Mouse (Mus musculus) megakaryocyte-erythroid progenitor cell, adult 5-6 weeks (primary cell): ENCODE measurements around the gene Snx1. TPM values are rescaled to one million over a fixed set of nuclear protein-coding genes. Genes with fewer than 3 reads are reported as not detected.

ENCODE experiments used
- ATAC-seq: replicated peaks from 2 replicates; pipeline ENCODE4 v1.8.0; 2016; ENCODE audit warnings: mild to moderate bottlenecking, inconsistent platforms; ENCODE audit not compliant: severe bottlenecking, poor library complexity, low FRiP score, low TSS enrichment
- total RNA-seq, 2 experiments: library from RNA; stranded (forward) in 1 of 2; stranded (reverse) in 1 of 2; fragments of 200-1000, 215-1000 nt in 1 of 2; fragments of >200 nt in 1 of 2; fragmentation: Nextera tagmentation in 1 of 2; gene quantifications; 2 replicates each; pipeline ENCODE4 v1.2.3; 2014 to 2017

The Snx1 gene
- total RNA-seq (2014; fragmentation: Nextera tagmentation), result 99.7 and 107 TPM in 2 replicates
- total RNA-seq (2017), result 114 and 128 TPM in 2 replicates

DNA sequence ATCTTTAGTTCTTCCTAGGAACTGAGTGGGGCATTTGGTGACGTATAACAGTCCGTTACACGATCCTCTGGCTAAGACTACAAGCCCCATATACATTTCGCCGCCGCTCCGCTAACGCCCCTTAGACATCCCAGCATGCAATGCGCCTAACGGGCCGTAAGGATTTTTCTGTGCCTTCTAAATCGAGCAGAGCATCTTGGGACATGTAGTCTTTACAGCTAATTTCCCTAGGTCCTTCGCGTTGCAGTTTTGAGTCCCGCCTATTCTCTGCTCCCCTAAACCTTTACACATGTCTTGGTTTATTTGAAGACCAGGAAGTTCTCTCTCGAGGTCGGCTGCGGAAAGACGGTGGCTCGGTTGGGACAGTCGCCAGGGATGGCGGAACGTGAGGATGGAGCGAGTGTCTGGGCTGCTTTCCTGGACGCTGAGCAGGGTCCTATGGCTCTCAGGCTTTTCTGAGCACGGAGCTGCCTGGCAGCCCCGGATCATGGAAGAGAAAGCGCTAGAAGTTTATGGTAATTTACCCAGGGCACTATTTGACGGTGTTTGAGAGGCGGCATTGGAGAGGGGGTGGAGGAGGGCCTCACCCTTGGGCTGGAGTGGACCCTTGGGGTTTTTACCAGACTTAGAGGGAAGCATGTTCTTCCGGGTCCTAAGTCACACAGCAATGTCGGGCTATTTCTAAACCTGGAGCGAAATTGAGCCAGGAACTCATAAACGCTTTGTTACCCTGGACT lies at the start of gene Snx1, which contains the start of gene Ciao2a:
TSS of gene Snx1 (minus strand) at position 132 of the 737 bp plus-strand sequence.
TSS of gene Ciao2a (plus strand) at position 156 of the 737 bp plus-strand sequence.
- peak; percentile 74 for ATAC-seq

DNA sequence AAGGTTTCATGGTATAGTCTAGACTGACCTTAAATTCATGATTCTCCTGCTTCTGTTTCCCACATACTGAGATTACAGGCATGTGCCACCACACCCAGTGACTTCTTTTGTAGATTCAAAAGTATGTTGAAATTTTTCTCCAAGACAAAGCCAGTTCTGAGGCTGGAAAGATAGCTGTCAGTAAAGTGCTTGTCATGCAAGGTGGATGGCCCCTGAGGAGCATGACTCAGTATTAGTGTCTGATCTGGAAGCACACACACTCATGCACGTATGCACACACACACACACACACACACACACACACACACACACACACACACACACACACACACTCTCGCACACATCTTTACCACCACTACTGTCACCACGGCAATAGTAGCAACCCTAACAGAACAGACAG lies 48.6 kb upstream of the Snx1 start:
- ATAC-seq, result no peak

DNA sequence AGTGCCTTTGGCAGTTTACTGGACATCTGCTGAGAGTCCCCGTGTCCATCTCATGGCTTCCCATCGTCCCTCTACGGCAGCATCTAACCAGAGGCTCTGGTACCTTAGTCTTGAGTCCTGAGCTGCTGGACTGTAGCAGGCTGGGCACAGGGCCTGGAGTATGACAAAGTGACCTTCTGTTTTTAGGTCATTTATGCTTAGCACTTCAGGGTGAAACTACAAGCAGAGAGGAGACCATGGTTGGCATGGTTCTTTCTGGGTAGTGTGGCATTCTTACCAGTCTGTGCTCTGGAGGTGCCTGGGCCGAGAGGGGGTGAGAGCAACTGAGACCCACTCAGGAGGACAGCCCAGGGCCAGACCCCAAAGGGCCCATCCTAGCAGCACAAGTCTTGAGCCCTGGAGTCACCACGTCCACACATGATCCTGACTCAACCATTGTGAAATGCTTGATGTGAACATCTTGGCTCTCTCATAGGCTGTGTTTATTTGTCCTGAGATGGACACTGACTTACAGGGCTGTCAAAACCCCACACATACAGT lies 47.0 kb upstream of the Snx1 start:
- ATAC-seq, result no peak

DNA sequence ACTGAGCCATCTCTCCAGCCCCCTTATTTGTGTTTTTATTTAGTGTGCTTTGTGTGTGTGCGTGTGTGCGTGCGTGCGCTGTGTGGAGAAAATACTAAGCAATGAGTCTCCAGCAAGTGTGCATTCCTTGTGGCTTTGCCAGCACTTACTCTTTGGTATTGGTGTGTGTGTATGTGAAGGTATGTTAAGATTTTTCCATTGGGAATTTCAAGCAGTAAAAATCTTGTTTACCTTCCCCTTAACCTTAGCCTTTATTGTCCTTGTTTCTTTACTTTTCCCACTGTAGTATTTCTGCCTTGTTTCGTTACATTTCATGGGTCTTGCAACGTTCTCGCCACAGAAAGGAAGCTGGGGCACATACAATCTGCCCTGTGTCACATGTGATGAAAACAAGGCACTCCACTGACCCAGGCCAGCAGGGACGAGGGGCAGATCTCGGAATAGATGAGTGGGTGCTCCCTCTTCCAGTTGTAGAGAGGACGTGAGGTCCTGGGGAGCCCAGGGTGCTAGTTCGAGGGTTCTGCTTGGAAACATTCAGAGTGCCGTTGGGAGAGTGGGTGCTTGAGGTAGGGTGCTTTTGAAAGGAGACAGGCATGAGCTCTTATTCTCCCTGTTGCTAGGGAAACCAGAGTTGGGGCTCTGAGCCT lies 45.0 kb upstream of the Snx1 start:
- no peak for ATAC-seq

DNA sequence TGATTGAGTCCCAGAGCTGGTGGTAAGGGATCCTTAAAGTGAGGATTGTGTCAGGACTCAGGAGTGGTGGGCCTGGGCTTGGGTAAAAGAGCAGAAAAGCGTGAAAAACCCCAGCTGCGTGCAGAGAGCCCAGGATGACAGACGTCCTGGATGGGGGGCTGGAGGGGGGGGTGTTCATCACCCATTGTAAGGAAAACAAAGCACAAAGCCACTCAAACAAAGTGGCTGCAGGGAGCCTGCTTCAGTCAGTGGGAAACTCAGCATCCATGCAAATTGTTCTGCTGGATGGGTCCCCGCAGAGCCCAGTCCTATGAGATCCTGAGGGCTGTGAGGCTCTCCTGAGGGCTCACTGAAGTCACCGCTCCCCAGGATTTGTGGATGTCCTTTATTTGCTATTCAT lies 44.1 kb upstream of the Snx1 start:
- no peak for ATAC-seq

DNA sequence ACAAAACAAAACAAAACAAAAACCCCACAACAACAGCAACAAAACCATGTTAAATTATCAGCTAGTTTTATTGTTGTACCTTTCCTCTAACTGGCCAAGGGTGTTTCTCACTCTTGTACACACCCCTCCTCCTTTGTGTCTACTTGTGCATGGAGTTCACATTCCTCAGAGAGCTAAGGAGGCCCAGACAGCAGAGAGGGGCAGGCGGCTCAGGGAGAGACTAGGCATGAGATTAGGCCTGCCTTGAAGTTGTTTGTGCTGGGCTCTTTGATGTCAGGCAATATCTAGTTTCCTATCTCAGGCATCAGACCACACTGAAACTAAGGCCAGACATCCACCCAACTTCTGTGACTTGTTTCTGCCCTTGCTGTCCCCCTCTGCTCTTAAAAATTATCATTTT lies 41.8 kb upstream of the Snx1 start:
- ATAC-seq, result peak; percentile 69

DNA sequence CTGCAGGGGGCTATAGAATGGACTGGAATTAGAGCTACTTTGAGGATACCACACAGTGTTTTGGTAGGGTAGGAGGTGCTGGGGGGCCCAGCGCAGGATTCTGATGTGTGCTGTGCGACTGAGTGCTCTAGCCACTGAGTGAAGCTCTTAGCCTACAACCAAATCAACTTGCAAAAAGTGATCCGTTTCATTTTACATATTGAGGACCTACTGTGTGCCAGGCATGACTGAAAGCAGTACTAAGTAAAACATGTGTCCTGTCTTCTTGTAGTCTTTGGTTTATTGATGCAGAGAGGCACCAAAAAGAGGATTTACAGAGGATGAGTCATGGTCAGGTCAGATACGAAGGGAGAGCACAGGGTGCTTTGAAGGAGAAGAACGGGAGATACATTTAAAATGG lies 40.8 kb upstream of the Snx1 start:
- ATAC-seq, result no peak

DNA sequence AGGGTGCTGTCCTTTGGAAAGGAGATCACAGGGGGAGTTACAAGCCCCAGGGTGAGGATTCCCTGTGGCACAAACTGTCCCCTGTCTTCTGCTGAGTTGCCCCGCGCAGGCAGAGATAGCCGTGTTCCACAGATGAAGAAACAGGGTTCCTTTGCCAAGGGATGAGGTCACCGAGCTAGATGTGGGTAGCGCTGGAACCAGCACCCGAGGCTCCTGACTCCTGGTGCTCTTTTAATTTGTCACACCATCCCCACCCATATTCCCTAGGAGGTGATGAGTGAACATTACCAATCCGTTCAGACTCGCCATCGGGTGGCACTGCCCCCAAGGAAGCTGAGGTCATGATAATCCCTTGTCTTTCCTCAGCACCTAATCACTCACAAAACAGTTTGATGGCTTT lies 36.6 kb upstream of the Snx1 start:
- no peak for ATAC-seq

DNA sequence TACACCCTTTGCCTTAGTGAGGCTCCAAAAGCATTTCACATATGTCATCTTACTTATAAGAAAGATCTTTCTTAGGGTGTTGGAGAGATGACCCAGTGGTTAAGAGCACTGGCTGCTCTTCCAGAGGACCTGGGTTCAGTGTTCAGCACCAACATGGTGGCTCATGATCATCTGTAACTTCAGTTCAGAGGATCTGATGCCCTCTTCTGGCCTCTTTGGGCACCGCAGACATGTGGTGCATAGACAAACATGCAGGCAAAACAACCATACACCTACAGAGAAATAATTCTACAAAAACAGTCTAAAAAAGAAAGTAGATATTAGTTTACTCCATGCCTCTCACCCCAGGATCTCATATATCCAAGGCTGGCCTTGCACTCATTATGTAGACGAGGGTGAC lies 33.8 kb upstream of the Snx1 start:
- no peak for ATAC-seq

DNA sequence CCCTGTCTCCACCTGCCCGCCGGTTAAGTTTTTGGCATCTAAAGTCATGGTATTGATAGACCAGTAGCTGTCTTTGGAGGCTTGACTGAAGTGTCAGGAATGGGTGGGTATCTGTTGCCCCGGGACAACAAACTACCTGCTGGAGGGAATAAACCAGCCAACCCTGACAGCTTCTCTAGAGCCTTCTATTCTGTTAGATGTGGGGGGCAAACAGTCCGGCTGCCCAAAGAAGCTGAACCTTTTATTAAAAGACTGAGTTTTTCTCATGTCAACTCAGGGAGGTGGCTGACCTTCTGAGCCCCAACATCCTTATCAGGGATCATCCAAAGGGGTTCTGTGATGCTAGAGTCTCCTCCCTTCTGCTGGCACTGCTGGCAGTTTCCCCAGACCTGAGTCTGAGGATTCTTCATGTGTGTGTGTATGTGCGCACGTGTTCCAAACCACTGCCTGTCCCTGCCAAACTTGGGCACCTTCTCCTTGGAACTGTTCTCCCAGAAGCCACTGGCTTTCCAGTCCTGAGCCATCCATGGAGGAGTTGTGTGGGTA lies 32.6 kb upstream of the Snx1 start:
- peak; percentile 49 for ATAC-seq

DNA sequence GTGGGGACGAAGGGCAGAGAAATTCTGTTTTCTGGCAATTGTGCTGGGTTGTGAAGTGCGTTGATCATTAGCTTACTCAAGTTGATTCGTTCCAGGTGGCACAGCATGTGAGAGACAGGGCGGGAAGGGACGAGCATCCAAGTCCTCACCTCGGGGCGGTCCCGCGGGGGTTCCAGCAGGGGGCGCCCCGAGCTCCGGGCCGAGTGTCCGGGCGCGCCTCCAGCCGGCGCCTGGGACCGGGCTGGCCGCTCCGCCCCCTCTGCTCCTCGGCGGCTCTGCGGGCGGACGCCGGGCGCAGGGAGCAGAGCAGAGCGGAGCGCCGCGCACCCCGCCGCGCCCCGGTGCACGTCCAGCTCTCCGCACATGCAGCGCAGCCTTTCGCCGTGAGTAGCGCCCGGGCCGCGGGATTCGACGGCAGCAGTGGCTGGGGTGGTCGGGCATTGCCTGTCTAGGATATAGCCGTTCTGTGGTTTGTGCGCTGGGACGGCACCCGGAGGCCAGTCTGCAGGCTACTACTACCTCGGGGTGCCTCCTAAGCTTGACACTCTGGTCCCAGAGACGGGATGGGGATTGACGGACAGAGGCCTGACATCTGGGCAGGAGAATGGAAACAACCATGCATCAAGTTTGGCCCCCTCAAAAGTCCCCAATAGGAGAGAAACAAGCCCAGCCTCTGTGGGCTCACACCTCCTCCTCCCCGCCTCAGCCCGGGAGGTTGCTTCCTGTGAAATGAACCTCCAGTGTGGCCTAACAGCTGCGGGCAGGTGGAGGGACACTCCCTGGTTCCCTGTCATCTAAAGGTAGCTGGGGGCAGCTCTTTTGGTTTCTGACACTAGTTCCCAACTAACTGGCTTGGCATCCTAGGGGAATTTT lies 31.8 kb upstream of the Snx1 start, which contains the start of gene Dapk2:
TSS of gene Dapk2 (plus strand) at position 266 of the 873 bp plus-strand sequence.
- ATAC-seq, result peak; percentile 45

DNA sequence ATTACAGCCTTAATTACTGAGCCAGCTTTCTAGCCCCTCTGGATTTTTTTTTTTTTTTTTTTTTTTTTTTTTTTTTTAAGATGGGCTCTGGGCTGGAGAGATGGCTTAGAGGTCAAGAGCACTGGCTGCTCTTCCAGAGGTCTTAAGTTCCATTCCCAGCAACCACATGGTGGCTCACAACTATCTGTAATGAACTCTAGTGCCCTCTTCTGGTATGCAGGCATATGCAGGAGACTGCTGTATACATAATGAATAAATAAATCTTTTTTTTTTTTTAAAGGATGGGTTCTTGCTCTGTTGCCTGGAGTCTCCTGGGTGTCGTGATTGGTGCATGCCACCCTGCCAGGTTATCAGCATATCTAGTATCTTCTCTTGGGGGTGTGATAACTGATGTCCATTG lies 29.1 kb upstream of the Snx1 start:
- ATAC-seq, result no peak

DNA sequence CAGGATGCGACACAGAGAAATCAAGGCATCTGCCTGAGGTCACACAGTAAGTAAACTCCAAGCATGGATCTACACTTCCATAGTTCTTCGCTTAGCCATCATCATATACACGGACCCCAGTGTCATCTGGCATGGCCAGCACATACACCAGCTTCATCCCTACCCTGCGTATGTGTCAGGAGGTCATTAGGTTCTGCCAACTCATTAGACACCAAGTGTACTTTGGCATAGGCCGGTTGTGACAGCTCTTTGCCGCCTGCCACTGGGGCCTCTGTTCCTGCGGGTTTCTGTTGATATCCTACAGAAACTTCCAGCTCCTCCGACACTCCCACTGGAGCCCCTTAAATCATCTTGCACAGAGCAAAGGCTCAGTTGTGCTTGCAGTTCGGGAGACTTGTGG lies 27.6 kb upstream of the Snx1 start:
- no peak for ATAC-seq

DNA sequence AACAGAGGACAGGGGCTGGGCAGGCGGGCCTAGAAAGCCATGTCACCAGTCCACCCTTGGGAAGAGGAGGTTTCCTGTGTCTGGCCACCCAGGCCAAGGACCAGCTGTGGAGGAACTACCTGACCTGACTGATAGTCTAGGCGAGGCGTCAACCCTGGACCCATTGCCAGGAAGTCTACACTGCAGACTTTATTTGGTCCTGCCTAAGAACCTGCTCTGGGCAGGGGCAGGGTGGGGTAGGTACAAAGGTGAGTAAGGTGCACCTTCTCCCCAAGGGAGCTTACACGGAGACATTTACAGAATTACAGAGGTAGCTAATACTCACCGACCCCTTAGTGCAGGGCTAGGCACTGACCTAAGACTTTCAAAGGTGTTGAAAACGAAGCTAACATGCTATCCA lies 27.2 kb upstream of the Snx1 start:
- no peak for ATAC-seq

DNA sequence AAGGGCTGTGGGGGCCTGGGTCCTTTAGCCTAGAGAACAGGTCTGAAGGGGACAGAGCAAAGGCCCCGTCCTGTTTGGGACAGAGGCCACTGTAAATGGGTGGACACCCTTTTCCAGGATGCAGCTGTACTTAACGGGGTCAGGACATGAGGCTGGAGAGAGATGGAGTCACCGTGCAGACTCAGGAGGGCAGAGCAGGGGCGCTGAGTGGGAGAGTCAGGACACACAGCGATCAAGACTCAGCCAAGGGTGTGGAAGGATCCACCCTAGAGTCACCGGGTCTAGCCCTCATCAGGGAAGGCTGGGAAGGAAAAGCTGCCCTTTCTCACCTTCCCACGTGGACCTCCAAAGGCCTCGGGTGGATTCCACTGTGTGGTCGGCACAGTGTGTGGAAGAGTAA lies 25.6 kb upstream of the Snx1 start:
- ATAC-seq, result no peak

DNA sequence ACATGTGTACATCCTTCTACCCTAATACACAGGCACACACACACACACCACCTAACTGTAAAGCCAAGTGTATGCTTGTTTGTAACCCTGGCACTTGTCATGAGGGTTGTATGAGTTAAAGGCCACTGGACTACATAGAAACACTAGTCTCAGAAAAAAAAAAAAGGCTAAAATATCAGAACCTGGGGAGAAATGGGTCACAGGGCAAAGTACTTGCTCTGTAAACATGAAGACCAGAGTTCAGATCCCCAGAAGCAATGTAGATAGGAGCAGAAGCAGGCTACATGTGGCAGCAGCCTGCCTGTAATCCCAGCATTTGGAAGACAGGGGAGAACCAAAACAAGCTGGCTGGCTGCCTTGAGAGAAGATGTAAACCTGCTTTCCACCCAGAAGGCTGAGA lies 19.8 kb upstream of the Snx1 start:
- ATAC-seq, result no peak

DNA sequence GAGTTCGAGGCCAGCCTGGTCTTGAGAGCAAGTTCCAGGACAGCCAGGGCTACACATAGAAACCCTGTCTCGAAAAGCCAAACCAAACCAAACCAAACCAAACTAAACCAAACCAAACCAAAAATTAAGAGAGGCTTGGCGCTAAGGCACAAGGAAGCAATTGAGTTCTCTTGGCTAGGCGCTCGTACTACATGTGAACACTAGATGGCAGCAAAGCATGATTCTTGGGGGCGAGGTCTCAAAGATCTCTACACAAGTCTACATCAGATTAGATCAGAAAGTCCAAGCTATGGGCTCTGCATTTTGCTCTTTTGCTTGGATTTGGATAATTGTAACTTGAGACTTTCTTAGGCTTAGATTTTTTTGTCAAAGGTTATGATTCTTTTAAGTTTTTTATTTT lies 17.9 kb upstream of the Snx1 start:
- peak; percentile 48; the same call in 1 of the 2 replicates for ATAC-seq

DNA sequence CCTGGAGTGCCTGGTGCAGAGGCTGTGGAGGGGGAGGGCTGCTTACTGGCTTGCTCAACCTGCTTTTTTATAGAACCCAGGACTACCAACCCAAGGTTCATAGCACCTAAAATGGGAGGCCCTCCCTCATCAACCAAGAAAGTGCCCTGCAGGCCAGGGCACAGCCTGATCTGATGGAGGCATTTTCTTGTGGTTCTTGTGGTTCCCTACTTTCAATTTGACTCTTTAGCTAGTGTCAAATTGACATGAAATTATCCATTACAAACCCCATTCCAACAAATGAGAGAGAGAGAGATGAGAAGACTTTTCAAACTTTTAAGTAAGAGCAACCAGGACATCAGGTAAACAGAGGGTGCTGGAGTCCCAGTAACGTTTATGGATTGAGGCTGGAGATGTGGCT lies 15.9 kb upstream of the Snx1 start:
- no peak for ATAC-seq

DNA sequence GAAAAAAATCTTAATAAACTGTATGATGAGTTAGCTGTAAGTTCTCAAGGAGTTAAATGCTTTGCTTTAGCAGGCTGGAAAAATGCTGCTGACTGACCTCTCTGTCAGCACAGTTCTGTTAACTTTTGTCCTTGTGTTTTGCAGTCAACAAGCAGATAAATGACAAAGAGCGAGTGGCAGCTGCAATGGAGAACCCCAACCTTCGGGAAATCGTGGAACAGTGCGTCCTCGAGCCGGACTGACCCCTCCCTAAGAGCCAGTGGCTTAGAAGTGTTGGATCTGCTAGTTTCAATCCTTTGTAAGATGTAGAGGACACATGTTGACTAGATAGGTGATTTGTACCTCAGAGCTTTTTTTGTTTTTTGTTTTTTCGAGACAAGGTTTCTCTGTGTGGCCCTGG lies 11.8 kb upstream of the Snx1 start:
- ATAC-seq, result no peak

DNA sequence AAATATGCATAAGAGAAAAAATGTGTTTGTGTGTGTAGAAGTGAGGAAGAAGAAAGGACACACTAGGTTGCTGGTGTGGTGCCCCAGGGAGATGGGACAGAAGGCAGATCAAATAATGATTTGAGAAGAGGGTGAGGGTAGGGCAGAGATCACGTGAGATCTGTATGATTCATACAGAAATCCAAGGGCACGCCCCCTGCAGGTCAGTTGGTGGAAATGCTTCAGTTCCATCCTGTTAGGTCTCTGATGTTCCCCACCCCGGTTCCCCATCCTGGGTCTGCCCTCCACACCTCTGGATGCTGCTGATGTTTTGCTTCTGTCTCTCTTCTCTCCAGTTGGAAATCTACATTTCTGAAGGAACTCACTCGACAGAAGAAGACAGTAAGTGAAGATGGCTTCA lies 9.6 kb upstream of the Snx1 start:
- ATAC-seq, result peak; percentile 61; the same call in 1 of the 2 replicates
